Mouse (Mus musculus) adrenal gland, postnatal 25 days (tissue): ENCODE data around the gene Dkkl1. TPM values are rescaled to one million over a fixed set of nuclear protein-coding genes. Genes with fewer than 3 reads are reported as not detected.
A peak's percentile ranks its signal among the peaks of the same experiment; 100 is the strongest.

Experiments used
- DNase-seq: peaks from one replicate; pipeline ENCODE4 v3.0.0; 2021; ENCODE audit warnings: mixed read lengths
- microRNA-seq, 2 experiments: library from miRNA; unstranded; fragments of <30 nt; microRNA quantifications; one replicate each; pipeline ENCODE4 v1.2.0; 2021
- total RNA-seq: library from RNA; stranded (reverse); gene quantifications from 2 replicates; pipeline ENCODE4 v1.2.3, GENCODE M21; 2021

Dkkl1 gene
- total RNA-seq, 1 experiment from 2014 or later: not detected

GRCm38 (mm10) chr7:45167761-45168445 is 44.0 kb downstream of the Dkkl1 start:
- no peak for DNase-seq

DNA sequence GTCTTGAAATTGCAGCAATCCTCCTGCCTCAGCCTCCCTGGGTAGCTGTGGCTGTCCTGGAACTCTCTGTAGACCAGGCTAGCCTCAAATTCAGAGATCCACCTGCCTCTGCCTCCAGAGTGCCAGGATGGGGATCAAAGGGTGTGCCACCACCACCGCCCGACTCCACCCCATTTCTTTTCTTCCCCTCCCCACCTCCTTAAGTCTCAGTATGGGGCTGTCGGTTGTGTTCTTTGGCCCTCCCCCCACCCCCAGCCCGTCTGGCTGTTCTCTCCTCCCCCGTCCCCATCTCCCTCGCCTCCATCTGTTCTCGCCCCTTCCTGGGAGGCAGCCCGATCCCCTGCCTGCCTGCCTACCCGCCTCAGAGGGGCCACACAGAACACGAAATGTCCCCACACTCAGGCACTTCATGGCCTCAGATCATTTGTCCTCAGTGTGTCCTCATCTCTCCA is 45.0 kb downstream of the Dkkl1 start:
- DNase-seq: no peak

GRCm38 (mm10) chr7:45165701-45166100 is 46.2 kb downstream of the Dkkl1 start:
- DNase-seq: no peak

- DNase-seq: no peak
Observed at GRCm38 (mm10) chr7:45164833-45165232, 47.1 kb downstream of the Dkkl1 start.

GRCm38 (mm10) chr7:45163735-45164490 is 48.0 kb downstream of the Dkkl1 start, which contains the start of gene Slc17a7:
TSS of gene Slc17a7 (plus strand) at chr7:45163949.
- peak; percentile 40 for DNase-seq

GRCm38 (mm10) chr7:45162996-45163615 is 48.8 kb downstream of the Dkkl1 start:
- no peak for DNase-seq

GRCm38 (mm10) chr7:45162551-45162950 is 49.4 kb downstream of the Dkkl1 start:
- no peak for DNase-seq

DNA sequence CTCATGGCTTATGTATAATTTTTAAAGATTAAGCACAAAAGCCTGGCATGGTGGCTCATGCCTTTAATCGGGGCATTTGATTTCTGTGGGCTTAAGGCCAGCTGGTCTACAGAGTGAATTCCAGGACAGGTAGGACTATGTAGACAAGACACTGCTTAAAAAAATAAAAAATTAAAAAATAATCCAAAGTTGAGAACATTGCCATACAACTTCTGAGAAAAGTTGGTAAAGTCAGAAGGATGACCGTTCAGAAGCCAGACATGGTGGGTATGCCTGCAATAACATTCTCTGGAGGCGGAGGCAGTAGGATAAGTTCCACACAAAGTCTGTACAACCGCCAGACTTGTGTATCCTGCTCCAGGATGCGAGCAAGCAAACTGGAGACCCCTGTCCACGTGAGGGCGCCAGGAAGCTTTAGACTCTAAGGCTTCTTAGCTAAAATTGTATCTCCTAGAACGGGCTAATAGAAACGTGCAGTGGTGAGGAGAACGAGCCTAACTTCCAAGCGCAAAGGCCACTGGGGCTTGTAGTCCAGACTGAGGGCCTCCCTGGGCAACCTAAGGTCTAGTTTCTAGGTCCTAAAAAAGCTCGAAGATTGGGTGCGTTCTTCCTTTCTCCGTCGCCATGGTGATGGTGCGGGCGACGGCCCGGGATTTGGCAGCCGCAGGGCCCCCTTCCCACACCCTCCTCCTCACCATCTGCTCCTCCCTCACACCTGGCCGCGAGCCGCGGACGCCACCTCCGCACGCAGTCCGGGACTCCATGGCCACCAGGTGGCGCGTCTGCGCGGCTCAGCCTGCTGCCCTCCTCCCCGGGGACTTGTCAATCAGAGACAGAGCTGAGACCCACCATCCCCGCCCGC is 50.1 kb downstream of the Dkkl1 start:
- DNase-seq: peak; percentile 90

DNA sequence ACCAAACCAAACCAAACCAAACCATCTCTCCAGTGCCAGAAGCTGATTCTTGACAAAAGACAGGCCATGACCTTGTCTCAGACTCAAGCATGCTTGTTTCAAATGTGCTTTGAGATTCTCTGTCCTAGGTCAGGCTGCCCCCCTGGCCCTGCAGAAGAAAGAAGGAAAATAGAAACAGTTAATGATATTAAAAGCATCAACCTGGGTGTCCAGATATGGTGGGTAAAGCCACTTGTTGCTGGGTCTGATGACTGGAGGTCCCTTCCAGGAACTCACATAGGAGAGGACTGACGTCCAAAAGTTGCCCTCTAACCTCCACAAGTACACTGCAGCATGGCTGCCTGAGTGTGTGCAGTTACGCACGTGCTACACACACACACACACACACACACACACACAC is 51.1 kb downstream of the Dkkl1 start:
- no peak for DNase-seq

DNA sequence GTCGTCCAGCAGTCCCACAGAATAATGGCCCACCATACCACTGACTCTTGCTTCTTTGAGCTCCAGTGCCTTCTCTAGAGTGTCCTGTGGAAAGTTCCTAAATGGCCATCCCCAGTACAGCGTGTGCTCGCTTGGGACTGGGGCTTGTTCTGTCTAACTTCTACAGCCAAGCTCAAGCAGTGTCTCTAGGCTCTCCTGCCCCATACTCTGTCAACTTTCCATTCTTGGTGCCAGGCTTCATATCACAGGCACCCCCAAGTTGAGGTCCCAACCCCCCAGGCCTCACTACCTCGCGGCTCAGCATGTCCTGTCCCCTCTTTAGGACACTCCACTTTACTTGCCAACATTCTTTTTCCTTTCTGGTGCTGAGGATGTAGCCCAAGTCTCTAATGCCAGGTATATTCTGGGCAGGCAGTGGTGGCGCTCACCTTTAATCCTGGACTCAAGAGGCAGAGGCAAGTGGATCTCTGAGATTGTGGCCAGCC is 51.6 kb downstream of the Dkkl1 start:
- DNase-seq: no peak

DNA sequence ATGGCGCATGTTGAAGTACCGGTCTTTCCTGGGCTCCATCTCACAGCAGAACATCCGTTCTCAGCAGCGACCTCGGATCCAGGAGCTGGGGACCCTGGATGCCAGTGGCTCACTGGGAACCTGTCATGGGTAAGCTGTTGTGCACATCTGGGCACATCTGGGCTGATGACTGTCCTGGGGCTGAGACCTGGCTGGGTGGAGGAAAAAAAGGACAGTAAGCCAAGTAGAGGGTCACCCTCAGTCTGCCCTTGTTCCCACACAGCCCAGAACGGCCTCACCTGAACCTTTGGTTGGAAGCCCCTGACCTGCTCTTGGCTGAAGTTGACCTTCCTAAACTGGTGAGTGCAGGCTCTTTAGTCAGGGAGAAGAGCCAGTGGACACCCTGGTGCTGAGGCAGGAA is 53.0 kb downstream of the Dkkl1 start:
- no peak for DNase-seq

Small RNA genes within 50 kb of the gene (microRNA-seq; reads per million reads assigned to microRNA genes)
- 0 reads per million in 2 experiments for gene Mir7055

Other genes with a start within 250 kb of the Dkkl1 start
- gene Cpt1c, start 237.3 kb downstream of the Dkkl1 start, total RNA-seq: 13.3 and 16.5 TPM in 2 replicates
- gene Prmt1, start 225.6 kb downstream of the Dkkl1 start, total RNA-seq: 177 and 221 TPM in 2 replicates
- gene Irf3, start 214.5 kb downstream of the Dkkl1 start, total RNA-seq: 138 and 151 TPM in 2 replicates
- gene Bcl2l12, start 213.4 kb downstream of the Dkkl1 start, total RNA-seq: 18.7 and 24.4 TPM in 2 replicates
- 86.4 and 99.4 TPM in 2 replicates for gene Scaf1, start 195.8 kb downstream of the Dkkl1 start, total RNA-seq
- gene Rras, start 194.2 kb downstream of the Dkkl1 start, total RNA-seq: 94.0 and 102 TPM in 2 replicates
- 71.1 and 78.5 TPM in 2 replicates for gene Prr12, start 159.3 kb downstream of the Dkkl1 start, total RNA-seq
- 46.5 and 67.2 TPM in 2 replicates for gene Nosip, start 149.7 kb downstream of the Dkkl1 start, total RNA-seq
- gene Prrg2, start 149.5 kb downstream of the Dkkl1 start, total RNA-seq: 19.2 and 21.4 TPM in 2 replicates
- gene Rcn3, start 119.9 kb downstream of the Dkkl1 start, total RNA-seq: 27.7 and 33.5 TPM in 2 replicates
- 88.4 and 96.1 TPM in 2 replicates for gene Fcgrt, start 108.3 kb downstream of the Dkkl1 start, total RNA-seq
- 1,211 and 1,259 TPM in 2 replicates for gene Rps11, start 87.7 kb downstream of the Dkkl1 start, total RNA-seq
- gene Rpl13a, start 83.4 kb downstream of the Dkkl1 start, total RNA-seq: 1,469 and 1,540 TPM in 2 replicates
- not detected in 2 replicates for gene Gm45713, start 75.9 kb downstream of the Dkkl1 start, total RNA-seq
- gene Flt3l, start 75.7 kb downstream of the Dkkl1 start, total RNA-seq: 29.1 and 32.1 TPM in 2 replicates
- 61.7 and 74.3 TPM in 2 replicates for gene Pih1d1, start 57.8 kb downstream of the Dkkl1 start, total RNA-seq
- 79.2 and 106 TPM in 2 replicates for gene Aldh16a1, start 57.6 kb downstream of the Dkkl1 start, total RNA-seq
- gene Slc17a7, start 48.2 kb downstream of the Dkkl1 start, total RNA-seq: 0.15 and 0.33 TPM in 2 replicates
- gene Gfy, start 32.6 kb downstream of the Dkkl1 start, total RNA-seq: not detected in 2 replicates
- not detected in 2 replicates for gene Pth2, start 31.2 kb downstream of the Dkkl1 start, total RNA-seq
- gene Ccdc155, start 7.3 kb downstream of the Dkkl1 start, total RNA-seq: 0.12 TPM in 1 of 2 replicates, not detected in the other
- 15.0 and 15.3 TPM in 2 replicates for gene Tead2, start 3.6 kb upstream of the Dkkl1 start, total RNA-seq
- gene Cd37, start 27.0 kb upstream of the Dkkl1 start, total RNA-seq: 2.7 TPM in 2 replicates
- gene Slc6a16, start 28.9 kb upstream of the Dkkl1 start, total RNA-seq: not detected in 2 replicates
- not detected in 2 replicates for gene Slc6a21, start 65.4 kb upstream of the Dkkl1 start, total RNA-seq
- 9.3 and 14.2 TPM in 2 replicates for gene Trpm4, start 121.6 kb upstream of the Dkkl1 start, total RNA-seq
- gene Hrc, start 123.1 kb upstream of the Dkkl1 start, total RNA-seq: 0.18 TPM in 1 of 2 replicates, not detected in the other
- 1.9 and 2.9 TPM in 2 replicates for gene Ppfia3, start 154.9 kb upstream of the Dkkl1 start, total RNA-seq
- gene Lin7b, start 158.4 kb upstream of the Dkkl1 start, total RNA-seq: 8.7 TPM in 1 of 2 replicates, not detected in the other
- gene Snrnp70, start 183.6 kb upstream of the Dkkl1 start, total RNA-seq: 361 and 425 TPM in 2 replicates
- gene Kcna7, start 193.5 kb upstream of the Dkkl1 start, total RNA-seq: not detected in 2 replicates
- not detected in 2 replicates for gene Ntf5, start 201.5 kb upstream of the Dkkl1 start, total RNA-seq
- not detected in 2 replicates for gene Lhb, start 208.7 kb upstream of the Dkkl1 start, total RNA-seq
- 39.4 and 44.2 TPM in 2 replicates for gene Gys1, start 222.7 kb upstream of the Dkkl1 start, total RNA-seq
- 50.7 and 51.6 TPM in 2 replicates for gene Ruvbl2, start 225.9 kb upstream of the Dkkl1 start, total RNA-seq
- 786 and 951 TPM in 2 replicates for gene Ftl1, start 247.7 kb upstream of the Dkkl1 start, total RNA-seq